ENCODE assay signal across 24 mouse cellular contexts in the genomic region with DNA sequence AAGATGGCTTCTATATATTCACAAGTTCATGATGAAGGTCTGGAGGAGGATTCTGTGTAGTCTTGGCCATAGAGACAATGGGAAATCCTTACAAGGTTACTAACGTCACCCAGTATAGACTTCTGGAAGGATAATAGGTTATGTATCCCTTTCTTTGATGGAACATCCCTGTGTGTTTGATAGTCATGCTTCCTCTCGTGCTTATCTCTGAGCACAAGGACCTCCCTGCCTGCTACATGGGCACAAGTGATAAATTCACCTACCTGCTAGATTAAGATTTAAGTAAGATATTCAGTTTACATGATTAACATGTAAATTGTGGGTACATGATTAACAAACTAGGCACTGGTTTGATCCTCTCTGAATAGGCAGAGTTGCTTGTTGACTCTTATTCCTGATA.
DNase-seq lines count a peak whose midpoint lies in the region; ATAC-seq and TF ChIP-seq lines count a peak whose summit lies in the region.
"Had no signal": no experiment of that assay in that cellular context is flagged by ENCODE, and none has a peak within 500 bp of the region (broad histone marks: within the 10 kb centered on the region; RNA-seq: fewer than 3 reads in every experiment).

No protein-coding gene starts in this region.

- H3K4me3 ChIP-seq in heart, embryonic 11.5 days (ENCODE audit: low read depth, low read length), result no peak overlapping the region
- H3K4me3 ChIP-seq in liver, embryonic 14.5 days (ENCODE audit: insufficient read depth in 1 of 2, low read depth in 2 of 2, low read length in 2 of 2), result no peak overlapping the region
- no peak overlapping the region for H3K4me3 ChIP-seq in MEL (ENCODE audit: control insufficient read depth in 1 of 2, insufficient read depth in 1 of 2, low read depth in 2 of 2, low read length in 2 of 2)
- no peak overlapping the region for H3K4me3 ChIP-seq in midbrain, embryonic 10.5 days
- H3K4me3 ChIP-seq: embryonic facial prominence, embryonic 13.5 days; embryonic facial prominence, embryonic 15.5 days; erythroblast, embryonic 14.5 days; forebrain, embryonic 10.5 days; forebrain, embryonic 12.5 days had no signal

- no peak for ATAC-seq in heart, embryonic 11.5 days (replicated peaks; ENCODE audit: insufficient number of reproducible peaks, low FRiP score, low TSS enrichment)
- ATAC-seq in liver, embryonic 14.5 days (ENCODE audit: insufficient read depth), result no peak
- ATAC-seq in megakaryocyte-erythroid progenitor cell, adult 5-6 weeks (replicated peaks; ENCODE audit: low FRiP score, low TSS enrichment, poor library complexity, severe bottlenecking), result peak; percentile 35
- ATAC-seq: activated CD4-positive, CD25-positive, alpha-beta regulatory T cell, adult 4 months; forebrain, embryonic 14.5 days had no signal

- TF ChIP-seq POLR2A in MEL (IDR thresholded peaks at IDR 0.05; ENCODE audit: control insufficient read depth in 1 of 2, insufficient read depth in 1 of 2, low read depth in 1 of 2, low read length in 2 of 2, poor library complexity in 1 of 2), result no peak

- 61% methylated on average over 2 of the region's 2 CpGs for WGBS in heart, embryonic 11.5 days (ENCODE audit: insufficient replicate concordance)
- 13% methylated on average over 2 of the region's 2 CpGs for WGBS in liver, embryonic 14.5 days (ENCODE audit: insufficient replicate concordance)
- WGBS in midbrain, embryonic 10.5 days, result 78% methylated on average over 2 of the region's 2 CpGs

- H3K27ac ChIP-seq in heart, embryonic 11.5 days (ENCODE audit: low read depth, low read length), result no peak overlapping the region
- no peak overlapping the region for H3K27ac ChIP-seq in liver, embryonic 14.5 days
- H3K27ac ChIP-seq in MEL (ENCODE audit: control insufficient read depth, low read depth, low read length), result no peak overlapping the region
- no peak overlapping the region for H3K27ac ChIP-seq in midbrain, embryonic 10.5 days (replicated peaks)
- H3K27ac ChIP-seq: embryonic facial prominence, embryonic 13.5 days; embryonic facial prominence, embryonic 15.5 days; forebrain, embryonic 10.5 days; forebrain, embryonic 12.5 days had no signal

- no peaks in the 10 kb centered on the region for H3K27me3 ChIP-seq in heart, embryonic 11.5 days (ENCODE audit: control insufficient read depth, insufficient read depth, low read length)
- no peaks in the 10 kb centered on the region for H3K27me3 ChIP-seq in liver, embryonic 14.5 days (ENCODE audit: control insufficient read depth, insufficient read depth, low read length)
- H3K27me3 ChIP-seq in MEL (ENCODE audit: control insufficient read depth in 1 of 2, insufficient read depth in 2 of 2, low read length in 2 of 2), result no peaks in the 10 kb centered on the region
- H3K27me3 ChIP-seq in midbrain, embryonic 10.5 days (ENCODE audit: low read depth, poor library complexity, severe bottlenecking), result no peaks in the 10 kb centered on the region
- H3K27me3 ChIP-seq: embryonic facial prominence, embryonic 13.5 days; embryonic facial prominence, embryonic 15.5 days; forebrain, embryonic 12.5 days had no signal

- no peaks in the 10 kb centered on the region for H3K36me3 ChIP-seq in heart, embryonic 11.5 days (ENCODE audit: control insufficient read depth, insufficient read depth, low read length)
- H3K36me3 ChIP-seq in liver, embryonic 14.5 days (replicated peaks; ENCODE audit: control insufficient read depth, insufficient read depth, low read depth), result no peaks in the 10 kb centered on the region
- H3K36me3 ChIP-seq in MEL (ENCODE audit: control insufficient read depth in 1 of 2, insufficient read depth in 2 of 2, low read length in 2 of 2), result peaks cover 0 to 22% of the 10 kb centered on the region in 2 experiments; a peak in 3 of 4 replicates
- peaks cover 6% of the 10 kb centered on the region; the same call in 1 of the 2 replicates for H3K36me3 ChIP-seq in midbrain, embryonic 10.5 days
- H3K36me3 ChIP-seq: embryonic facial prominence, embryonic 13.5 days; embryonic facial prominence, embryonic 15.5 days had no signal

- H3K9me3 ChIP-seq in heart, embryonic 11.5 days (replicated peaks; ENCODE audit: control insufficient read depth, low read length), result no peaks in the 10 kb centered on the region
- H3K9me3 ChIP-seq in liver, embryonic 14.5 days (ENCODE audit: control insufficient read depth, low read length), result no peaks in the 10 kb centered on the region
- H3K9me3 ChIP-seq in MEL (replicated peaks; ENCODE audit: insufficient read depth, low read length), result no peaks in the 10 kb centered on the region
- no peaks in the 10 kb centered on the region for H3K9me3 ChIP-seq in midbrain, embryonic 10.5 days (replicated peaks)
- H3K9me3 ChIP-seq: embryonic facial prominence, embryonic 13.5 days; embryonic facial prominence, embryonic 15.5 days; forebrain, embryonic 10.5 days had no signal

- TF ChIP-seq RAD21 in MEL (IDR thresholded peaks at IDR 0.05; ENCODE audit: low read depth, low read length), result no peak

- peak; percentile 52 for DNase-seq in heart, adult 11 months
- DNase-seq in liver, embryonic 14.5 days (ENCODE audit: low read depth in 3 of 3, low spot score in 3 of 3), result no peak
- DNase-seq in liver (no peak), MEL (ENCODE audit: low read depth, low spot score) (peak; percentile 23)
- DNase-seq in T-cell, adult 2 months (ENCODE audit: low spot score), result no peak
- no peak for DNase-seq in midbrain, embryonic 10.5 days (ENCODE audit: low spot score)
- DNase-seq: adrenal gland, adult 8-10 months; adrenal gland, postnatal 14 days; adrenal gland, postnatal 36 days; cerebellum, adult 11-12 months; cerebellum, adult 2 months; cerebellum, adult 9-10 months; cerebellum, postnatal 10 days; cerebellum, postnatal 25 days; embryo, embryonic 11 days had no signal

- no peak for TF ChIP-seq CTCF in liver, embryonic 14.5 days (IDR thresholded peaks at IDR 0.05; ENCODE audit: low read depth)
- TF ChIP-seq CTCF in MEL (IDR thresholded peaks at IDR 0.05 in 2 of 3, conservative IDR thresholded peaks at IDR 0.05 in 1 of 3; ENCODE audit: control insufficient read depth in 1 of 3, insufficient read depth in 1 of 3, low read depth in 2 of 3, low read length in 3 of 3, poor library complexity in 1 of 3, severe bottlenecking in 1 of 3), result no peak

- TF ChIP-seq EP300 in liver, embryonic 14.5 days (IDR thresholded peaks at IDR 0.05; ENCODE audit: low read depth), result 0 out of 2 replicates have a peak, but pooled peaks have one; percentile 8
- TF ChIP-seq EP300 in MEL (IDR thresholded peaks at IDR 0.05; ENCODE audit: low read depth in 1 of 2, low read length in 2 of 2), result peak; percentile 73 to 79

- no peak overlapping the region for H3K4me2 ChIP-seq in heart, embryonic 11.5 days
- no peak overlapping the region for H3K4me2 ChIP-seq in liver, embryonic 14.5 days (ENCODE audit: low read depth)
- H3K4me2 ChIP-seq: embryonic facial prominence, embryonic 13.5 days; embryonic facial prominence, embryonic 15.5 days; forebrain, embryonic 12.5 days had no signal

- no peaks in the 10 kb centered on the region; the same call in 1 of the 2 replicates for H3K79me2 ChIP-seq in MEL (ENCODE audit: control insufficient read depth, insufficient read depth, low read length, poor library complexity)

- H3K4me1 ChIP-seq in heart, embryonic 11.5 days (ENCODE audit: control insufficient read depth, insufficient read depth, low read length), result no peaks in the 10 kb centered on the region
- no peaks in the 10 kb centered on the region; a peak in 1 of 4 replicates for H3K4me1 ChIP-seq in liver, embryonic 14.5 days (replicated peaks; ENCODE audit: control insufficient read depth in 2 of 2, insufficient read depth in 2 of 2, low read length in 1 of 2)
- H3K4me1 ChIP-seq in MEL (ENCODE audit: control insufficient read depth in 1 of 2, insufficient read depth in 2 of 2, low read length in 2 of 2), result peaks cover 9 to 12% of the 10 kb centered on the region in 2 experiments; a peak in 3 of 4 replicates
- no peaks in the 10 kb centered on the region for H3K4me1 ChIP-seq in midbrain, embryonic 10.5 days
- H3K4me1 ChIP-seq: embryonic facial prominence, embryonic 15.5 days; forebrain, embryonic 10.5 days; forebrain, embryonic 12.5 days had no signal

- H3K9ac ChIP-seq in heart, embryonic 11.5 days (ENCODE audit: low read depth, low read length), result no peak overlapping the region
- H3K9ac ChIP-seq in liver, embryonic 14.5 days (replicated peaks), result no peak overlapping the region
- no peak overlapping the region for H3K9ac ChIP-seq in MEL (ENCODE audit: control insufficient read depth, low read depth, low read length, poor library complexity, severe bottlenecking)
- H3K9ac ChIP-seq: embryonic facial prominence, embryonic 13.5 days; embryonic facial prominence, embryonic 15.5 days; forebrain, embryonic 12.5 days had no signal

TF ChIP-seq in MEL, 35 proteins besides CTCF, POLR2A, EP300 and RAD21:
- TF ChIP-seq GATA1 (IDR thresholded peaks at IDR 0.05; ENCODE audit: low read depth, low read length) (peak; percentile 85), UBTF (IDR thresholded peaks at IDR 0.05; ENCODE audit: borderline replicate concordance, insufficient read depth, low read depth, low read length) (no peak), SIN3A (IDR thresholded peaks at IDR 0.05; ENCODE audit: low read length) (no peak), TAL1 (IDR thresholded peaks at IDR 0.05; ENCODE audit: low read length) (peak; percentile 56), E2F4 (IDR thresholded peaks at IDR 0.05; ENCODE audit: borderline replicate concordance, low read depth, low read length) (no peak), POLR2AphosphoS5 (IDR thresholded peaks at IDR 0.05; ENCODE audit: borderline replicate concordance, low read depth, low read length) (no peak), MAFK (IDR thresholded peaks at IDR 0.05; ENCODE audit: borderline replicate concordance, low read depth, low read length) (no peak), TCF12 (IDR thresholded peaks at IDR 0.05; ENCODE audit: low read depth, low read length) (peak; percentile 90), ETS1 (IDR thresholded peaks at IDR 0.05; ENCODE audit: low read depth, low read length) (no peak), POLR2AphosphoS2 (IDR thresholded peaks at IDR 0.05; ENCODE audit: low read length) (no peak), KAT2A (conservative IDR thresholded peaks at IDR 0.05; ENCODE audit: low read depth, low read length) (no peak), MAX (IDR thresholded peaks at IDR 0.05; ENCODE audit: low read length) (no peak), ZC3H11A (IDR thresholded peaks at IDR 0.05; ENCODE audit: low read depth, low read length) (no peak), RCOR1 (IDR thresholded peaks at IDR 0.05; ENCODE audit: low read depth, low read length) (peak; percentile 43; the same call in 1 of the 2 replicates), MYC (IDR thresholded peaks at IDR 0.05; ENCODE audit: low read depth, low read length) (0 out of 2 replicates have a peak, but pooled peaks have one; percentile 47), CHD2 (IDR thresholded peaks at IDR 0.05; ENCODE audit: low read length) (no peak), JUND (IDR thresholded peaks at IDR 0.05; ENCODE audit: low read depth, low read length) (no peak)

Comparison
In these comparisons a context has a peak if more than half of its experiments do, and no peak if none do; other contexts are left out.
1. DNase-seq: peak in heart, adult 11 months (single experiment) and MEL (single experiment); none in liver, embryonic 14.5 days (0 of 3), liver (single experiment), T-cell, adult 2 months (single experiment) and midbrain, embryonic 10.5 days (single experiment).